Mouse (Mus musculus) neural tube, postnatal 0 days (tissue): ENCODE results near the gene Gpm6a. TPM values are rescaled to one million over a fixed set of nuclear protein-coding genes. Genes with fewer than 3 reads are reported as not detected.

Experiments
- polyA plus RNA-seq: library from polyadenylated mRNA; unstranded; fragments of >200 nt; fragmentation: Nextera tagmentation; extraction: Ambion mirVana; gene quantifications from 2 replicates; pipeline ENCODE4 v1.2.1, GENCODE M21; 2015

Gpm6a gene
- polyA plus RNA-seq, result 499 and 510 TPM in 2 replicates

DNA sequence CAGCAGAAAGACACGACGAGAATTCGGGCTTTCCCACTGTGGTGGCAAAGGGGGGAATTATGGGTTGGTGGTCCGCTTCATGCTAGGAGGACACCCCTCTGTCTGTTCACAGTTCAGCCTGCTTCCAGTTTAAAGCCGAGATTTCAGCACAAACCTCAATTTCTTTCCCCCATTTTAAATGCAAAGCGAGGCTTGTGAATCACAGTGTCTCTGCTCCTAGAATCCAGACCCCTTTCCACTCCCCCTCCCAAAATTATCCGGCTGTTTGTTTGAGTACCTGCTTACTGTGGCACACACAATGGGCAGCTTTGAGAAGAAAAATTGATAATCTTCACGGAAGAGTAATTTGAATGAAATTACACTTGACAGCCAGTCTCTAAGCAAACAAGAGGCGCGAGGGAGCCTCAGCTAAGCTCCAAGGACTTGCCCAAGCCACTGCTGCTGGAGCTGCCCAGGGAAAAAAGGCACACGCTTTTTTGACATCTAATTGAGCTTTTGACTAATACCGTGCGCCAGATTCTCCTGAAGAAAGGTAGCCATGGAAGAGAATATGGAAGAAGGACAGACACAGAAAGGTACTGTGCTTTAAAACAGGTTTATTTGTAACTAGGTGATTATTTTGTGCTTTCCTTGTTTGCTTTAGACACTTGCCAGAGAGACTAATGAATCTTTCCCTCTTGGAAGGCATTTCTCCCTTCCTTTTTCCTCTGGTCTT lies at the start of gene Gpm6a:
Gene Gpm6a, plus strand, starts transcription at position 103 of the 715 bp plus-strand sequence.

Other genes with a start within 250 kb of the Gpm6a start
- gene Wdr17, start 67.7 kb upstream of the Gpm6a start, polyA plus RNA-seq, result 9.8 and 12.2 TPM in 2 replicates